Mouse (Mus musculus) CH12.LX (cell line): ENCODE data around the gene Tiam1. TPM values are rescaled to one million over a fixed set of nuclear protein-coding genes. Genes with fewer than 3 reads are reported as not detected.

ENCODE experiments used
- DNase-seq: peaks from one replicate; pipeline ENCODE4 v3.0.0-alpha.2; 2013; ENCODE audit errors: extremely low read depth
- H3K27ac ChIP-seq: 2 replicates; pipeline ENCODE4 v1.5.1; 2012; ENCODE audit warnings: low read depth, mild to moderate bottlenecking, control low read depth, moderate library complexity; ENCODE audit not compliant: insufficient read depth
- H3K27me3 ChIP-seq: replicated peaks from 2 replicates; pipeline ENCODE3; 2012; ENCODE audit warnings: inconsistent platforms
- H3K36me3 ChIP-seq, 2 experiments: replicated peaks in 1 of 2; 2 replicates each; pipeline versions ENCODE3 to v1.6.1; 2012; ENCODE audit warnings: inconsistent platforms in 1 of 2, low read length in 1 of 2, mild to moderate bottlenecking in 1 of 2, mixed read lengths in 1 of 2, moderate library complexity in 1 of 2; ENCODE audit not compliant: control insufficient read depth in 1 of 2, insufficient read depth in 1 of 2
- H3K4me1 ChIP-seq, 2 experiments: 2 replicates each; pipeline ENCODE4 v1.6.1; 2012; ENCODE audit warnings: inconsistent platforms in 1 of 2, moderate library complexity in 1 of 2; ENCODE audit not compliant: insufficient read depth in 2 of 2, control insufficient read depth in 1 of 2
- H3K4me2 ChIP-seq: 2 replicates; pipeline ENCODE4 v1.6.1; 2012; ENCODE audit warnings: low read depth, mild to moderate bottlenecking, control low read depth; ENCODE audit not compliant: poor library complexity, insufficient read depth, severe bottlenecking
- H3K4me3 ChIP-seq, 3 experiments: fragments of 150-350 bp in 1 of 3; sonication (generic) in 1 of 3; replicated peaks in 1 of 3; 2 replicates each; pipeline versions ENCODE3 to v1.5.1; 2011 to 2012; ENCODE audit warnings: low read depth in 2 of 3, low read length in 2 of 3, mild to moderate bottlenecking in 2 of 3, moderate library complexity in 2 of 3, control low read depth in 1 of 3, improper control_type of control experiment in 1 of 3, inconsistent platforms in 1 of 3, mixed read lengths in 1 of 3; ENCODE audit not compliant: poor library complexity in 1 of 3
- H3K79me2 ChIP-seq: replicated peaks from 2 replicates; pipeline ENCODE4 v1.6.1; 2012; ENCODE audit warnings: mild to moderate bottlenecking, moderate library complexity; ENCODE audit not compliant: control insufficient read depth, poor library complexity, insufficient read depth, severe bottlenecking; ENCODE audit errors: extremely low read depth
- H3K9ac ChIP-seq: 2 replicates; pipeline ENCODE4 v1.6.1; 2012; ENCODE audit warnings: low read depth, mild to moderate bottlenecking, control low read depth, moderate library complexity; ENCODE audit not compliant: insufficient read depth
- H3K9me3 ChIP-seq: replicated peaks from 2 replicates; pipeline ENCODE3; 2012; ENCODE audit warnings: low read length, inconsistent platforms, mixed read lengths
- BHLHE40 ChIP-seq: IDR thresholded peaks from 2 replicates; pipeline ENCODE4 v1.6.1; 2011; ENCODE audit warnings: mild to moderate bottlenecking, low read depth, low read length, improper control_type of control experiment
- CHD1 ChIP-seq: IDR thresholded peaks from 2 replicates; pipeline ENCODE4 v1.6.1; 2012; ENCODE audit warnings: low read depth, low read length, improper control_type of control experiment, inconsistent platforms
- CHD2 ChIP-seq: IDR thresholded peaks from 2 replicates; pipeline ENCODE4 v1.6.1; 2011; ENCODE audit warnings: low read length, improper control_type of control experiment
- CTCF ChIP-seq, 2 experiments: IDR thresholded peaks in 1 of 2; conservative IDR thresholded peaks in 1 of 2; 2 replicates each; pipeline ENCODE4 v1.5.1; 2011 to 2012; ENCODE audit warnings: low read depth in 2 of 2, low read length in 2 of 2, improper control_type of control experiment in 1 of 2, inconsistent platforms in 1 of 2, mild to moderate bottlenecking in 1 of 2, moderate library complexity in 1 of 2
- EP300 ChIP-seq: IDR thresholded peaks from 2 replicates; pipeline ENCODE4 v1.6.1; 2011; ENCODE audit warnings: low read length, improper control_type of control experiment
- HCFC1 ChIP-seq: IDR thresholded peaks from 2 replicates; pipeline ENCODE4 v1.6.1; 2012; ENCODE audit warnings: low read depth, mild to moderate bottlenecking, inconsistent platforms, low read length, improper control_type of control experiment
- JUN ChIP-seq: IDR thresholded peaks from 2 replicates; pipeline ENCODE4 v1.6.1; 2011; ENCODE audit warnings: low read depth, mild to moderate bottlenecking, low read length, improper control_type of control experiment, moderate library complexity; ENCODE audit not compliant: insufficient read depth
- MAFK ChIP-seq: IDR thresholded peaks from 2 replicates; pipeline ENCODE4 v1.6.1; 2011; ENCODE audit warnings: low read length, improper control_type of control experiment; ENCODE audit not compliant: insufficient replicate concordance
- MAX ChIP-seq: IDR thresholded peaks from 2 replicates; pipeline ENCODE4 v1.6.1; 2011; ENCODE audit warnings: low read length, improper control_type of control experiment
- MEF2A ChIP-seq: IDR thresholded peaks from 2 replicates; pipeline ENCODE4 v1.6.1; 2014; ENCODE audit warnings: low read depth, mild to moderate bottlenecking, inconsistent platforms, low read length, improper control_type of control experiment, borderline replicate concordance
- MXI1 ChIP-seq: IDR thresholded peaks from 2 replicates; pipeline ENCODE4 v1.6.1; 2011; ENCODE audit warnings: mild to moderate bottlenecking, low read depth, low read length, improper control_type of control experiment
- NELFE ChIP-seq: IDR thresholded peaks from 2 replicates; pipeline ENCODE4 v1.6.1; 2011; ENCODE audit warnings: low read depth, low read length, improper control_type of control experiment
- NRF1 ChIP-seq: IDR thresholded peaks from 2 replicates; pipeline ENCODE4 v1.6.1; 2014; ENCODE audit warnings: low read depth, mild to moderate bottlenecking, inconsistent platforms, low read length, improper control_type of control experiment, moderate library complexity
- PAX5 ChIP-seq: IDR thresholded peaks from 2 replicates; pipeline ENCODE4 v1.6.1; 2012; ENCODE audit warnings: low read length, inconsistent platforms, mixed read lengths
- POLR2AphosphoS2 ChIP-seq: IDR thresholded peaks from 2 replicates; pipeline ENCODE4 v1.6.1; 2011; ENCODE audit warnings: low read depth, low read length, improper control_type of control experiment
- RCOR1 ChIP-seq: conservative IDR thresholded peaks from 2 replicates; pipeline ENCODE4 v1.6.1; 2012; ENCODE audit warnings: low read depth, mild to moderate bottlenecking, inconsistent platforms, low read length, improper control_type of control experiment
- SIN3A ChIP-seq: IDR thresholded peaks from 2 replicates; pipeline ENCODE4 v1.6.1; 2012; ENCODE audit warnings: low read length, improper control_type of control experiment, inconsistent platforms
- SMC3 ChIP-seq: IDR thresholded peaks from 2 replicates; pipeline ENCODE4 v1.6.1; 2011; ENCODE audit warnings: low read depth, low read length, improper control_type of control experiment
- TBP ChIP-seq: conservative IDR thresholded peaks from 2 replicates; pipeline ENCODE4 v1.6.1; 2011; ENCODE audit warnings: low read depth, low read length, improper control_type of control experiment
- USF1 ChIP-seq: IDR thresholded peaks from 2 replicates; pipeline ENCODE4 v1.6.1; 2014; ENCODE audit warnings: low read depth, mild to moderate bottlenecking, inconsistent platforms, low read length, improper control_type of control experiment
- ZMIZ1 ChIP-seq: IDR thresholded peaks from 2 replicates; pipeline ENCODE4 v1.6.1; 2012; ENCODE audit warnings: low read depth, mild to moderate bottlenecking, inconsistent platforms, low read length, improper control_type of control experiment
- ZNF384 ChIP-seq: IDR thresholded peaks from 2 replicates; pipeline ENCODE4 v1.6.1; 2012; ENCODE audit warnings: low read depth, low read length, improper control_type of control experiment, inconsistent platforms
- dilution Hi-C: fragments of 300-500 bp; cut with MboI; formaldehyde crosslinking; loops from 2 replicates; pipeline ENCODE4 v1.14.3; 2020; ENCODE audit warnings: low sequenced_read_pairs; ENCODE audit not compliant: extremely low pct_unique_long_range_greater_than_20kb, extremely low pct_ligation_motif_present
- in situ Hi-C: fragments of 300-500 bp; cut with MboI; formaldehyde crosslinking; loops from 3 replicates; pipeline ENCODE4 v1.14.3; 2019; ENCODE audit warnings: low sequenced_read_pairs, low pct_ligation_motif_present, low pct_unique_long_range_greater_than_20kb, mixed read lengths
- polyA plus RNA-seq: library from polyadenylated mRNA; unstranded; fragments of >175 nt; gene quantifications from 2 replicates; pipeline ENCODE4 v1.2.1, GENCODE M21; 2012; ENCODE audit warnings: low read depth; ENCODE audit not compliant: insufficient read length
- total RNA-seq, 2 experiments: library from RNA; depleted of rRNA; stranded (reverse); fragments of 300-350 nt in 1 of 2; fragments of >200 nt in 1 of 2; gene quantifications; 2 replicates each; pipeline ENCODE4 v1.2.3; 2012 to 2014

The Tiam1 gene
- total and polyA plus RNA-seq, 3 experiments: 0.03 to 0.40 (median 0.04) TPM

- DNase-seq: no peak
- Histone ChIP-seq H3K27me3 (peaks cover 11% of the 10 kb centered on the region), H3K4me2 (no peak overlapping the region), H3K27ac (no peak overlapping the region), H3K4me3 (no peak overlapping the region), H3K9ac (no peak overlapping the region), H3K79me2 (no peaks in the 10 kb centered on the region), H3K4me1 (no peaks in the 10 kb centered on the region), H3K36me3 (no peaks in the 10 kb centered on the region), H3K9me3 (peaks cover 45% of the 10 kb centered on the region)
- dilution Hi-C loops: no loop called here
- in situ Hi-C loops: no loop called here
- TF ChIP-seq MXI1 (no peak), MAX (no peak), RCOR1 (no peak), SIN3A (no peak), MAFK (no peak), EP300 (no peak), ZMIZ1 (no peak), CHD2 (no peak), CTCF (conservative IDR thresholded peaks at IDR 0.05 in 1 of 2, IDR thresholded peaks at IDR 0.05 in 1 of 2; ENCODE audit: low read depth in 2 of 2, low read length in 2 of 2) (no peak), PAX5 (no peak), CHD1 (no peak), TBP (no peak), MEF2A (no peak), USF1 (no peak), HCFC1 (no peak), SMC3 (no peak), BHLHE40 (no peak), JUN (no peak), NELFE (no peak), POLR2AphosphoS2 (no peak)
- TF ChIP-seq, all 38 proteins: peak for 0
These were observed 2.0 kb downstream of the Tiam1 start for GRCm38 (mm10) chr16:90141556-90141955.

GRCm38 (mm10) chr16:90140571-90140970, 3.0 kb downstream of the Tiam1 start:
- Histone ChIP-seq H3K9me3 (peaks cover 47% of the 10 kb centered on the region), H3K79me2 (no peaks in the 10 kb centered on the region), H3K4me3 (no peak overlapping the region), H3K9ac (no peak overlapping the region), H3K4me1 (no peaks in the 10 kb centered on the region), H3K36me3 (no peaks in the 10 kb centered on the region), H3K27me3 (peaks cover 11% of the 10 kb centered on the region), H3K4me2 (no peak overlapping the region), H3K27ac (no peak overlapping the region)
- dilution Hi-C loops (no loop called here), in situ Hi-C loops (no loop called here)
- DNase-seq: no peak
- TF ChIP-seq CHD1 (no peak), NRF1 (no peak), ZNF384 (no peak)
